Mouse (Mus musculus) CH12.LX (cell line): ENCODE results near the gene Aff1. TPM values are rescaled to one million over a fixed set of nuclear protein-coding genes. Genes with fewer than 3 reads are reported as not detected.

Experiments
- DNase-seq: peaks from one replicate; pipeline ENCODE4 v3.0.0-alpha.2; 2013; ENCODE audit errors: extremely low read depth
- H3K27ac ChIP-seq: 2 replicates; pipeline ENCODE4 v1.5.1; 2012; ENCODE audit warnings: low read depth, mild to moderate bottlenecking, control low read depth, moderate library complexity; ENCODE audit not compliant: insufficient read depth
- H3K27me3 ChIP-seq: replicated peaks from 2 replicates; pipeline ENCODE3; 2012; ENCODE audit warnings: inconsistent platforms
- H3K36me3 ChIP-seq, 2 experiments: replicated peaks in 1 of 2; 2 replicates each; pipeline versions ENCODE3 to v1.6.1; 2012; ENCODE audit warnings: inconsistent platforms in 1 of 2, low read length in 1 of 2, mild to moderate bottlenecking in 1 of 2, mixed read lengths in 1 of 2, moderate library complexity in 1 of 2; ENCODE audit not compliant: control insufficient read depth in 1 of 2, insufficient read depth in 1 of 2
- H3K4me1 ChIP-seq, 2 experiments: 2 replicates each; pipeline ENCODE4 v1.6.1; 2012; ENCODE audit warnings: inconsistent platforms in 1 of 2, moderate library complexity in 1 of 2; ENCODE audit not compliant: insufficient read depth in 2 of 2, control insufficient read depth in 1 of 2
- H3K4me2 ChIP-seq: 2 replicates; pipeline ENCODE4 v1.6.1; 2012; ENCODE audit warnings: low read depth, mild to moderate bottlenecking, control low read depth; ENCODE audit not compliant: poor library complexity, insufficient read depth, severe bottlenecking
- H3K4me3 ChIP-seq, 3 experiments: fragments of 150-350 bp in 1 of 3; sonication (generic) in 1 of 3; replicated peaks in 1 of 3; 2 replicates each; pipeline versions ENCODE3 to v1.5.1; 2011 to 2012; ENCODE audit warnings: low read depth in 2 of 3, low read length in 2 of 3, mild to moderate bottlenecking in 2 of 3, moderate library complexity in 2 of 3, control low read depth in 1 of 3, improper control_type of control experiment in 1 of 3, inconsistent platforms in 1 of 3, mixed read lengths in 1 of 3; ENCODE audit not compliant: poor library complexity in 1 of 3
- H3K79me2 ChIP-seq: replicated peaks from 2 replicates; pipeline ENCODE4 v1.6.1; 2012; ENCODE audit warnings: mild to moderate bottlenecking, moderate library complexity; ENCODE audit not compliant: control insufficient read depth, poor library complexity, insufficient read depth, severe bottlenecking; ENCODE audit errors: extremely low read depth
- H3K9ac ChIP-seq: 2 replicates; pipeline ENCODE4 v1.6.1; 2012; ENCODE audit warnings: low read depth, mild to moderate bottlenecking, control low read depth, moderate library complexity; ENCODE audit not compliant: insufficient read depth
- H3K9me3 ChIP-seq: replicated peaks from 2 replicates; pipeline ENCODE3; 2012; ENCODE audit warnings: low read length, inconsistent platforms, mixed read lengths
- BHLHE40 ChIP-seq: IDR thresholded peaks from 2 replicates; pipeline ENCODE4 v1.6.1; 2011; ENCODE audit warnings: mild to moderate bottlenecking, low read depth, low read length, improper control_type of control experiment
- CTCF ChIP-seq, 2 experiments: IDR thresholded peaks in 1 of 2; conservative IDR thresholded peaks in 1 of 2; 2 replicates each; pipeline ENCODE4 v1.5.1; 2011 to 2012; ENCODE audit warnings: low read depth in 2 of 2, low read length in 2 of 2, improper control_type of control experiment in 1 of 2, inconsistent platforms in 1 of 2, mild to moderate bottlenecking in 1 of 2, moderate library complexity in 1 of 2
- E2F4 ChIP-seq: IDR thresholded peaks from 2 replicates; pipeline ENCODE4 v1.6.1; 2011; ENCODE audit warnings: low read depth, low read length, improper control_type of control experiment; ENCODE audit not compliant: insufficient replicate concordance
- ELF1 ChIP-seq: IDR thresholded peaks from 2 replicates; pipeline ENCODE4 v1.6.1; 2014; ENCODE audit warnings: low read depth, mild to moderate bottlenecking, inconsistent platforms, low read length, improper control_type of control experiment
- GABPA ChIP-seq: IDR thresholded peaks from 2 replicates; pipeline ENCODE4 v1.6.1; 2012; ENCODE audit warnings: low read depth, low read length, improper control_type of control experiment, inconsistent platforms; ENCODE audit not compliant: insufficient replicate concordance
- IRF4 ChIP-seq: IDR thresholded peaks from 2 replicates; pipeline ENCODE4 v1.6.1; 2014; ENCODE audit warnings: low read depth, mild to moderate bottlenecking, inconsistent platforms, low read length, improper control_type of control experiment
- JUN ChIP-seq: IDR thresholded peaks from 2 replicates; pipeline ENCODE4 v1.6.1; 2011; ENCODE audit warnings: low read depth, mild to moderate bottlenecking, low read length, improper control_type of control experiment, moderate library complexity; ENCODE audit not compliant: insufficient read depth
- JUND ChIP-seq: conservative IDR thresholded peaks from 2 replicates; pipeline ENCODE4 v1.6.1; 2011; ENCODE audit warnings: low read depth, low read length, improper control_type of control experiment
- KAT2A ChIP-seq: IDR thresholded peaks from 2 replicates; pipeline ENCODE4 v1.6.1; 2012; ENCODE audit warnings: low read length, improper control_type of control experiment, inconsistent platforms; ENCODE audit not compliant: insufficient replicate concordance
- MAFK ChIP-seq: IDR thresholded peaks from 2 replicates; pipeline ENCODE4 v1.6.1; 2011; ENCODE audit warnings: low read length, improper control_type of control experiment; ENCODE audit not compliant: insufficient replicate concordance
- MAX ChIP-seq: IDR thresholded peaks from 2 replicates; pipeline ENCODE4 v1.6.1; 2011; ENCODE audit warnings: low read length, improper control_type of control experiment
- MAZ ChIP-seq: IDR thresholded peaks from 2 replicates; pipeline ENCODE4 v1.6.1; 2012; ENCODE audit warnings: low read depth, mild to moderate bottlenecking, inconsistent platforms, low read length, improper control_type of control experiment, moderate library complexity
- MYC ChIP-seq: IDR thresholded peaks from 2 replicates; pipeline ENCODE4 v1.6.1; 2011; ENCODE audit warnings: low read depth, mild to moderate bottlenecking, improper control_type of control experiment, low read length
- NELFE ChIP-seq: IDR thresholded peaks from 2 replicates; pipeline ENCODE4 v1.6.1; 2011; ENCODE audit warnings: low read depth, low read length, improper control_type of control experiment
- NRF1 ChIP-seq: IDR thresholded peaks from 2 replicates; pipeline ENCODE4 v1.6.1; 2014; ENCODE audit warnings: low read depth, mild to moderate bottlenecking, inconsistent platforms, low read length, improper control_type of control experiment, moderate library complexity
- PAX5 ChIP-seq: IDR thresholded peaks from 2 replicates; pipeline ENCODE4 v1.6.1; 2012; ENCODE audit warnings: low read length, inconsistent platforms, mixed read lengths
- POLR2AphosphoS2 ChIP-seq: IDR thresholded peaks from 2 replicates; pipeline ENCODE4 v1.6.1; 2011; ENCODE audit warnings: low read depth, low read length, improper control_type of control experiment
- RAD21 ChIP-seq: IDR thresholded peaks from 2 replicates; pipeline ENCODE4 v1.6.1; 2011; ENCODE audit warnings: low read depth, mild to moderate bottlenecking, low read length, improper control_type of control experiment, moderate library complexity
- RCOR1 ChIP-seq: conservative IDR thresholded peaks from 2 replicates; pipeline ENCODE4 v1.6.1; 2012; ENCODE audit warnings: low read depth, mild to moderate bottlenecking, inconsistent platforms, low read length, improper control_type of control experiment
- SIN3A ChIP-seq: IDR thresholded peaks from 2 replicates; pipeline ENCODE4 v1.6.1; 2012; ENCODE audit warnings: low read length, improper control_type of control experiment, inconsistent platforms
- SMC3 ChIP-seq: IDR thresholded peaks from 2 replicates; pipeline ENCODE4 v1.6.1; 2011; ENCODE audit warnings: low read depth, low read length, improper control_type of control experiment
- UBTF ChIP-seq: IDR thresholded peaks from 2 replicates; pipeline ENCODE4 v1.6.1; 2012; ENCODE audit warnings: low read depth, mild to moderate bottlenecking, inconsistent platforms, low read length, improper control_type of control experiment, moderate library complexity
- USF1 ChIP-seq: IDR thresholded peaks from 2 replicates; pipeline ENCODE4 v1.6.1; 2014; ENCODE audit warnings: low read depth, mild to moderate bottlenecking, inconsistent platforms, low read length, improper control_type of control experiment
- USF2 ChIP-seq: conservative IDR thresholded peaks from 2 replicates; pipeline ENCODE4 v1.6.1; 2011; ENCODE audit warnings: low read depth, low read length, improper control_type of control experiment
- ZC3H11A ChIP-seq: IDR thresholded peaks from 2 replicates; pipeline ENCODE4 v1.6.1; 2012; ENCODE audit warnings: low read depth, mild to moderate bottlenecking, inconsistent platforms, low read length, improper control_type of control experiment
- ZKSCAN1 ChIP-seq: IDR thresholded peaks from 2 replicates; pipeline ENCODE4 v1.6.1; 2012; ENCODE audit warnings: low read depth, inconsistent platforms, low read length, improper control_type of control experiment, borderline replicate concordance
- ZMIZ1 ChIP-seq: IDR thresholded peaks from 2 replicates; pipeline ENCODE4 v1.6.1; 2012; ENCODE audit warnings: low read depth, mild to moderate bottlenecking, inconsistent platforms, low read length, improper control_type of control experiment
- ZNF384 ChIP-seq: IDR thresholded peaks from 2 replicates; pipeline ENCODE4 v1.6.1; 2012; ENCODE audit warnings: low read depth, low read length, improper control_type of control experiment, inconsistent platforms
- dilution Hi-C: fragments of 300-500 bp; cut with MboI; formaldehyde crosslinking; loops from 2 replicates; pipeline ENCODE4 v1.14.3; 2020; ENCODE audit warnings: low sequenced_read_pairs; ENCODE audit not compliant: extremely low pct_unique_long_range_greater_than_20kb, extremely low pct_ligation_motif_present
- in situ Hi-C: fragments of 300-500 bp; cut with MboI; formaldehyde crosslinking; loops from 3 replicates; pipeline ENCODE4 v1.14.3; 2019; ENCODE audit warnings: low sequenced_read_pairs, low pct_ligation_motif_present, low pct_unique_long_range_greater_than_20kb, mixed read lengths
- polyA plus RNA-seq: library from polyadenylated mRNA; unstranded; fragments of >175 nt; gene quantifications from 2 replicates; pipeline ENCODE4 v1.2.1, GENCODE M21; 2012; ENCODE audit warnings: low read depth; ENCODE audit not compliant: insufficient read length
- total RNA-seq, 2 experiments: library from RNA; depleted of rRNA; stranded (reverse); fragments of 300-350 nt in 1 of 2; fragments of >200 nt in 1 of 2; gene quantifications; 2 replicates each; pipeline ENCODE4 v1.2.3; 2012 to 2014

Aff1 gene
- total and polyA plus RNA-seq, 3 experiments, result 13.2 to 38.9 (median 21.8) TPM

DNA sequence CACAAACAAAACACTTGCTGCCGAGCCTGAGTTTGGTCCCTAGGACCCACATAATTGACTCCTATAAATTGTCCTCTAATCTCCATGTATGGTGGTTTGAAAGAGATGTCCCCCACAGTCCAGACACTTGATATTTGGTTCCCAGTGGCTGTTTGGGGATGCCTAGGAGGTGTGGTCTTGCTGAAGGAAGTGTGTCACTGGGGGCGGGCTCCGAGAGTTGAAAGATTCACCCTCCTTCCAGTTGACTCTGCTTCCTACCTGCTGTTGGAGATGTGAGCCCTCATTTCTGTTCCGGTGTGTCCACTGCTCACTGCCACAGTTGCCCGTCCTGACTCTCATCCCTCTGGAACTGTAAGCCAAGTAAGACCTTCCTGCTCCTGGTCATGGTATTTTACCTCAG lies 13.2 kb upstream of the Aff1 start:
- DNase-seq, result no peak

GRCm38 (mm10) chr5:103680381-103680780 lies 11.8 kb upstream of the Aff1 start:
- no peak for TF ChIP-seq SIN3A
- no peak for TF ChIP-seq USF1
- peak; percentile 61; the same call in 1 of the 2 replicates for TF ChIP-seq MYC
- TF ChIP-seq CTCF (conservative IDR thresholded peaks at IDR 0.05 in 1 of 2, IDR thresholded peaks at IDR 0.05 in 1 of 2; ENCODE audit: low read depth in 2 of 2, low read length in 2 of 2), result peak; percentile 93 to 97
- no peak for TF ChIP-seq NRF1
- TF ChIP-seq IRF4, result peak; percentile 25; the same call in 1 of the 2 replicates
- peak; percentile 94 for TF ChIP-seq SMC3
- TF ChIP-seq RAD21, result peak; percentile 99
- TF ChIP-seq ZNF384, result no peak
- TF ChIP-seq ELF1, result peak; percentile 58
- TF ChIP-seq UBTF, result no peak
- TF ChIP-seq ZC3H11A, result peak; percentile 51
- TF ChIP-seq ZKSCAN1, result no peak
- TF ChIP-seq PAX5, result no peak
- TF ChIP-seq JUND, result no peak
- no peak for TF ChIP-seq RCOR1
- no peak for TF ChIP-seq BHLHE40
- TF ChIP-seq MAX, result no peak
- dilution Hi-C loops (no loop called here), in situ Hi-C loops (loop anchor here (5.0 to 10.0 kb wide), 2 partner anchors 47 to 244 kb away; no protein-coding TSS in a partner anchor)

More for the DNA sequence above, 13.2 kb upstream of the Aff1 start:
- H3K27me3 ChIP-seq, result no peaks in the 10 kb centered on the region
- in situ Hi-C loops (loop anchor here (5.0 kb wide), 1 partner anchor 133 kb away; no protein-coding TSS in a partner anchor), dilution Hi-C loops (no loop called here)
- H3K4me1 ChIP-seq, result peaks cover 7 to 17% of the 10 kb centered on the region in 2 experiments; a peak in 3 of 4 replicates
- H3K9ac ChIP-seq, result no peak overlapping the region
- H3K27ac ChIP-seq, result no peak overlapping the region
- no peak for TF ChIP-seq POLR2AphosphoS2
- TF ChIP-seq PAX5, result no peak
- TF ChIP-seq JUN, result no peak
- TF ChIP-seq E2F4, result no peak
- TF ChIP-seq SMC3, result no peak
- no peak for TF ChIP-seq JUND
- no peak for TF ChIP-seq MAZ
- TF ChIP-seq ZMIZ1, result no peak
- no peak for TF ChIP-seq NELFE
- TF ChIP-seq ZC3H11A, result no peak
- no peak for TF ChIP-seq RCOR1
- TF ChIP-seq KAT2A, result no peak
- TF ChIP-seq USF2, result no peak
- no peak for TF ChIP-seq GABPA
- no peak for TF ChIP-seq MAFK
- TF ChIP-seq MAX, result no peak
- no peaks in the 10 kb centered on the region for H3K79me2 ChIP-seq
- no peaks in the 10 kb centered on the region for H3K36me3 ChIP-seq
- H3K9me3 ChIP-seq, result no peaks in the 10 kb centered on the region
- H3K4me2 ChIP-seq, result no peak overlapping the region
- peak overlapping the region in 1 of 3 experiments; percentile 11 for H3K4me3 ChIP-seq

More at GRCm38 (mm10) chr5:103680381-103680780, 11.8 kb upstream of the Aff1 start:
- no peak overlapping the region for H3K4me2 ChIP-seq
- H3K4me1 ChIP-seq, result peaks cover 7 to 17% of the 10 kb centered on the region in 2 experiments; a peak in 3 of 4 replicates
- H3K27me3 ChIP-seq, result no peaks in the 10 kb centered on the region
- H3K4me3 ChIP-seq, result no peak overlapping the region
- DNase-seq, result peak; percentile 87
- H3K9ac ChIP-seq, result no peak overlapping the region
- no peak overlapping the region for H3K27ac ChIP-seq
- no peaks in the 10 kb centered on the region for H3K79me2 ChIP-seq
- H3K9me3 ChIP-seq, result no peaks in the 10 kb centered on the region
- no peaks in the 10 kb centered on the region for H3K36me3 ChIP-seq
